Mouse (Mus musculus): Measurements from ENCODE around the gene Nsun5. TPM values are rescaled to one million over a fixed set of nuclear protein-coding genes. Genes with fewer than 3 reads are reported as not detected.

Nsun5 gene
- 9.4 and 10.0 TPM in 2 replicates for polyA plus RNA-seq (2015; fragmentation: Nextera tagmentation; extraction: Ambion mirVana)

GRCm38 (mm10) chr5:135369787-135370654 lies at the start of gene Nsun5:
Gene Nsun5, plus strand, starts transcription at chr5:135369953.
- peak within 1 kb of the TSS; percentile 85 for H3K27ac ChIP-seq (ENCODE audit: low read depth)
- H3K9ac ChIP-seq (replicated peaks), result peak within 1 kb of the TSS; percentile 92
- no peaks in the 10 kb centered on the region for H3K27me3 ChIP-seq (ENCODE audit: insufficient read depth, low read length)
- ATAC-seq (peak; percentile 90), DNase-seq (peak; percentile 97)
- H3K4me2 ChIP-seq (ENCODE audit: low read depth, low read length), result peak within 1 kb of the TSS; percentile 98
- TF ChIP-seq CTCF (IDR thresholded peaks at IDR 0.05; ENCODE audit: low read depth) (no peak), EP300 (IDR thresholded peaks at IDR 0.05; ENCODE audit: low read depth) (peak; percentile 64; the same call in 1 of the 2 replicates)
- no peaks in the 10 kb centered on the region for H3K9me3 ChIP-seq (ENCODE audit: low read length)
- H3K4me3 ChIP-seq (ENCODE audit: low read depth, low read length), result peak within 1 kb of the TSS; percentile 90
- WGBS (ENCODE audit: insufficient replicate concordance), result under 1% methylated on average over 59 of the region's 64 CpGs
- peaks cover 12% of the 10 kb centered on the region for H3K4me1 ChIP-seq (ENCODE audit: insufficient read depth)
- peaks cover 17% of the 10 kb centered on the region for H3K36me3 ChIP-seq (replicated peaks; ENCODE audit: insufficient read depth, low read length)

GRCm38 (mm10) chr5:135322197-135322596 lies 47.6 kb upstream of the Nsun5 start:
- ATAC-seq (no peak), DNase-seq (no peak)
- WGBS (ENCODE audit: insufficient replicate concordance), result 71% methylated on average over 1 of the region's 1 CpGs
- Histone ChIP-seq H3K27me3 (ENCODE audit: insufficient read depth, low read length) (no peaks in the 10 kb centered on the region), H3K9me3 (ENCODE audit: low read length) (no peaks in the 10 kb centered on the region), H3K4me1 (ENCODE audit: insufficient read depth) (no peaks in the 10 kb centered on the region), H3K27ac (ENCODE audit: low read depth) (no peak overlapping the region), H3K9ac (replicated peaks) (no peak overlapping the region), H3K4me2 (ENCODE audit: low read depth, low read length) (no peak overlapping the region), H3K36me3 (replicated peaks; ENCODE audit: insufficient read depth, low read length) (no peaks in the 10 kb centered on the region), H3K4me3 (ENCODE audit: low read depth, low read length) (no peak overlapping the region)
- TF ChIP-seq EP300 (IDR thresholded peaks at IDR 0.05; ENCODE audit: low read depth) (no peak), CTCF (IDR thresholded peaks at IDR 0.05; ENCODE audit: low read depth) (no peak)

- H3K27me3 ChIP-seq (ENCODE audit: insufficient read depth, low read length), result no peaks in the 10 kb centered on the region
- H3K4me3 ChIP-seq (ENCODE audit: low read depth, low read length), result no peak overlapping the region
- H3K36me3 ChIP-seq (replicated peaks; ENCODE audit: insufficient read depth, low read length), result no peaks in the 10 kb centered on the region
- no peak for ATAC-seq
- TF ChIP-seq EP300 (IDR thresholded peaks at IDR 0.05; ENCODE audit: low read depth), result no peak
- H3K4me2 ChIP-seq (ENCODE audit: low read depth, low read length), result no peak overlapping the region
- H3K9me3 ChIP-seq (ENCODE audit: low read length), result no peaks in the 10 kb centered on the region
- no peaks in the 10 kb centered on the region for H3K4me1 ChIP-seq (ENCODE audit: insufficient read depth)
- no peak overlapping the region for H3K9ac ChIP-seq (replicated peaks)
- no peak overlapping the region for H3K27ac ChIP-seq (ENCODE audit: low read depth)
- no peak for DNase-seq
- 42% methylated on average over 3 of the region's 3 CpGs for WGBS (ENCODE audit: insufficient replicate concordance)
Observed at GRCm38 (mm10) chr5:135326121-135326659, 43.6 kb upstream of the Nsun5 start.

- DNase-seq (no peak), ATAC-seq (no peak)
- Histone ChIP-seq H3K9ac (replicated peaks) (no peak overlapping the region), H3K4me1 (ENCODE audit: insufficient read depth) (no peaks in the 10 kb centered on the region), H3K27me3 (ENCODE audit: insufficient read depth, low read length) (no peaks in the 10 kb centered on the region), H3K4me2 (ENCODE audit: low read depth, low read length) (no peak overlapping the region), H3K36me3 (replicated peaks; ENCODE audit: insufficient read depth, low read length) (no peaks in the 10 kb centered on the region), H3K27ac (ENCODE audit: low read depth) (no peak overlapping the region), H3K9me3 (ENCODE audit: low read length) (no peaks in the 10 kb centered on the region), H3K4me3 (ENCODE audit: low read depth, low read length) (no peak overlapping the region)
- WGBS (ENCODE audit: insufficient replicate concordance), result 72% methylated on average over 4 of the region's 4 CpGs
- TF ChIP-seq EP300 (IDR thresholded peaks at IDR 0.05; ENCODE audit: low read depth), result no peak
- TF ChIP-seq CTCF (IDR thresholded peaks at IDR 0.05; ENCODE audit: low read depth), result no peak
Observed at GRCm38 (mm10) chr5:135329471-135329870, 40.3 kb upstream of the Nsun5 start.

- H3K27me3 ChIP-seq (ENCODE audit: insufficient read depth, low read length), result no peaks in the 10 kb centered on the region
- WGBS (ENCODE audit: insufficient replicate concordance), result 69% methylated on average over 5 of the region's 5 CpGs
- no peak for DNase-seq
- no peak overlapping the region for H3K9ac ChIP-seq (replicated peaks)
- H3K9me3 ChIP-seq (ENCODE audit: low read length), result no peaks in the 10 kb centered on the region
- no peak overlapping the region for H3K4me3 ChIP-seq (ENCODE audit: low read depth, low read length)
- no peak for TF ChIP-seq EP300 (IDR thresholded peaks at IDR 0.05; ENCODE audit: low read depth)
- TF ChIP-seq CTCF (IDR thresholded peaks at IDR 0.05; ENCODE audit: low read depth), result no peak
- no peaks in the 10 kb centered on the region for H3K4me1 ChIP-seq (ENCODE audit: insufficient read depth)
- H3K36me3 ChIP-seq (replicated peaks; ENCODE audit: insufficient read depth, low read length), result no peaks in the 10 kb centered on the region
- no peak overlapping the region for H3K4me2 ChIP-seq (ENCODE audit: low read depth, low read length)
- ATAC-seq, result no peak
- H3K27ac ChIP-seq (ENCODE audit: low read depth), result no peak overlapping the region
Observed at GRCm38 (mm10) chr5:135330201-135330600, 39.6 kb upstream of the Nsun5 start.

- no peak overlapping the region for H3K27ac ChIP-seq (ENCODE audit: low read depth)
- H3K27me3 ChIP-seq (ENCODE audit: insufficient read depth, low read length), result no peaks in the 10 kb centered on the region
- no peaks in the 10 kb centered on the region for H3K4me1 ChIP-seq (ENCODE audit: insufficient read depth)
- TF ChIP-seq CTCF (IDR thresholded peaks at IDR 0.05; ENCODE audit: low read depth) (no peak), EP300 (IDR thresholded peaks at IDR 0.05; ENCODE audit: low read depth) (no peak)
- no peaks in the 10 kb centered on the region for H3K9me3 ChIP-seq (ENCODE audit: low read length)
- H3K36me3 ChIP-seq (replicated peaks; ENCODE audit: insufficient read depth, low read length), result no peaks in the 10 kb centered on the region
- DNase-seq (no peak), ATAC-seq (no peak)
- H3K4me3 ChIP-seq (ENCODE audit: low read depth, low read length), result no peak overlapping the region
- no peak overlapping the region for H3K4me2 ChIP-seq (ENCODE audit: low read depth, low read length)
- H3K9ac ChIP-seq (replicated peaks), result no peak overlapping the region
- WGBS (ENCODE audit: insufficient replicate concordance), result 70% methylated on average over 6 of the region's 6 CpGs
Observed at GRCm38 (mm10) chr5:135331161-135331560, 38.6 kb upstream of the Nsun5 start.

Data from liver, postnatal 0 days (tissue).